Mouse (Mus musculus) CD4-positive, CD25-positive, alpha-beta regulatory T cell, adult 4 months (primary cell): Measurements from ENCODE around the gene Myo1a. TPM values are rescaled to one million over a fixed set of nuclear protein-coding genes. Genes with fewer than 3 reads are reported as not detected.

Experiments used
- ATAC-seq: one replicate; pipeline ENCODE4 v1.8.0; 2017
- polyA plus RNA-seq, 2 experiments: library from polyadenylated mRNA; unstranded; fragments of 100-300 nt; shearing (Covaris generic); gene quantifications; one replicate each; pipeline ENCODE4 v1.2.1; 2017

Gene Myo1a
- polyA plus RNA-seq, 2 experiments from 2014 or later: not detected

- peak; percentile 36 for ATAC-seq
These were observed 30.0 kb upstream of the Myo1a start for GRCm38 (mm10) chr10:127674794-127675522.

DNA sequence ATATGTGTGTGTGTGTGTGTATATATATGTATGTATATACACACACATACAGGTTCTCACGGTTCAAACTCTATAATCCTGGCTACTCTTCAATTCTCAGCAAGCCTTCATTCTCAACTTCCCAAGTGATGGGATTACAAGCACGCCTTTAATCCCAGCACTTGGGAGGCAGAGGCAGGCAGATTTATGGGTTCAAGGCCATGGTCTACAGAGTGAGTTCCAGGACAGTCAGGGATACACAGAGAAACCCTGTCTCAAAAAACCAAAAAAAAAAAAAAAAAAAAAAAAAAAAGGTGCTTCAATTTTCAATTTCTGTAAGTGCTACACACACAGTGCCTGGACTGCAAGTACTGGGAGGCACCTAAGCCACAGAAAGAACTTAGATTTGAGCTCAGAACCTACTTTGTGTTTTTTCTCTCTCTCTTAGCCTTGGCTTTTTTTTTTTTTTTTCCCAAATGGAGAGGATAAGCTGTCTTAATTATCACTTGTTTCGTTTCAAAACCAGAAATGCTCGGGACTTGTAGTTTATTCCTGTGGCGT lies 29.0 kb upstream of the Myo1a start:
- ATAC-seq: no peak

GRCm38 (mm10) chr10:127676691-127677548 lies 28.1 kb upstream of the Myo1a start:
- ATAC-seq: peak; percentile 88

- ATAC-seq: peak; percentile 31
These were observed 27.2 kb upstream of the Myo1a start for GRCm38 (mm10) chr10:127677591-127678336.

DNA sequence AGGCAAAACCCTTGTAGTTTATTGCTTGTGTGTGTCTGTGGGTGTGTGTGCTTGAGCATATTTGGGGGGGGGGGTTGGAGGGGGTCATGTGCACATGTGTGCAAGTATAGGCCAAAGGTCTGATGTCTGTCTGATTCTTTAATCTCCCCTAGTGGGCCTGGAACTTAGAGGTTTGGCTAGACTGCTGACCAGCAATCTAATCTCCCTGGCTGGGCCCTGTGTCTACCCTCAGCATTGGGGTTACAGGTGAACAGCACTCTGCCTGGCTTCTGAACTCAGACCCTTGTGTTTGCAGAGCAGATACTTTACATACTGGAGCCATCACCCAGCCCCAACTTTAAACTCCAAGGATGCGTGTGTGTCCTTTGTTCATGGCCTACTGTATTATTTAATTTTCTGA lies 25.8 kb upstream of the Myo1a start:
- ATAC-seq: no peak

- no peak for ATAC-seq
These were observed 25.1 kb upstream of the Myo1a start for GRCm38 (mm10) chr10:127679881-127680280.

- no peak for ATAC-seq
These were observed 22.1 kb upstream of the Myo1a start for GRCm38 (mm10) chr10:127682886-127683285.

GRCm38 (mm10) chr10:127691053-127691452 lies 13.9 kb upstream of the Myo1a start:
- ATAC-seq: no peak

DNA sequence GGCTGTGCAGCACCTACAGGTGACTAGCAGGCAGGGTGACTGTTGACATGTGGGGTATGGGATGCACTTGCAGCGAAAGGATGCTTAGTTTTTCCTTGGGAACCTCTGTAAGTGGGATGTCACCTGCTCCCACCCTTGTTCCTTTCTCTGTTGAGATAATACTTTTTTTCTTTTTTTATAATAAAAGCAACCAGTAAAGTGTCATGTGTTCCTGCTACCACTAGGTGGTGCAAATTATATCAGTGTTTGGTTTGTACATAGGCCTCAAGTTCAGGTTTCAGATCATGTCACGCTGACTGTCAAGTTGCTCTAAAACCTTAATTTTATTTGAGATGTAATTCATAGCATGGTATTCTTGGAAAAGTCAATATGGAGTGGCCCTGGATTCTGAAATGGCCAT lies 10.3 kb upstream of the Myo1a start:
- peak; percentile 29 for ATAC-seq

DNA sequence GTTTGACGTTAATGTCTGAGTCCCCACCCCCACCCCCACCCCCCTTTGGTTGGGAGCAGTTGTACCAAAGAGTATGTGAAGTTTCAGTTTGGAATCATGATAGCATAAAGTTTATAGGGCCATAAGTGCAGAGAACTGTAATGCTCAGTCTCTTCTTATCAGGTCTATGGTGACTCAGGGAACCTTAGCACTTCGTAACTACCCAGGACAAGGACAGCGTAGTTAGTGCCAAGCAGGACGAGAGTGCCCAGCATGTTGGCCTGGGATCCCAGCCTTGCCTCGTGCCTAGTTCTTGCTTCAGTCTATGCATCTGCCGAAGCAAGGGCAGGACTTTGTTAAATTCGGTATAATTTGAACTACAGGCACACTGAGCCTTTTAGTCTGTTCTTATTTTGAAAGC lies 9.2 kb upstream of the Myo1a start:
- ATAC-seq: no peak

DNA sequence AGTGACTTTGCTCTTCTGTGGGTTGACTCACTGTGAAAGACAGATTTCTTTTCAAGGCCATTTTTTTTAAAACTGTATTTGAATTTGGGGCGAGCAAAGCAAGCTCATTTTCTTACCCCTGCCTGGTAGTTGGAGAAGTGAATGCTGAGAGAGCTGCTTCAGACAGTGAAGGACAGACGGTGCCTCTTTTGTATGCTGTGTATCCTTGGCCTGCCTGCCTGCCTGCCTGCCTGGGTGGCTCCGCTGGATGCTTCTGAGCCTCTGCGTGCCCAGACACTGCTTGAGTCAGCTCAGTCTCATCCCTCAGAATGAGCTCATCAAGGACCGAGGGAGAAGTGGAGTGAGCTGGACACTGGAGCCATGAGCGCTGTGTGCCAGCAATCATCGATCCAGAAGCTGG lies 6.0 kb upstream of the Myo1a start:
- ATAC-seq: no peak

DNA sequence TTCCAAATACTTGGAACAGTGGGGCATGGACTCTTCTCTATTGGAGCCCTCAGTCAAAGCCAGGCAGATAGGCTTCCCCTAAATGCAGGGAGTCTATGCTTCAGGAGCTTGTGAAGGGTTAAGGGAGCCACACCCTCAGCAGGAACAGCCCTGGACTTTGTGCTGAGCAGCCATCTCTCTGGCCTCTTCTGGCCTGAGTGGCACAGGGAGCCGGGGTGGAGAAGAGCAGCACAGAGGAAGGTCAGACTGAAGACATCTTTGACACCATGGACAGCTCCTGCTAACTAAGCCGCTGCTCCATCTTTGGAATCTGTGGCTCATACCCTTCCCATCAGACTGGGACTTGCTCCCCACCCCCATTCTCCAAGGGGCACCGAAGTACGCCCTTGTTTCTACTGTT lies 1.7 kb upstream of the Myo1a start:
- no peak for ATAC-seq

- ATAC-seq: no peak
These were observed 677 bp upstream of the Myo1a start for GRCm38 (mm10) chr10:127704293-127704692.

- ATAC-seq: no peak
These were observed 813 bp downstream of the Myo1a start for GRCm38 (mm10) chr10:127705783-127706182.

DNA sequence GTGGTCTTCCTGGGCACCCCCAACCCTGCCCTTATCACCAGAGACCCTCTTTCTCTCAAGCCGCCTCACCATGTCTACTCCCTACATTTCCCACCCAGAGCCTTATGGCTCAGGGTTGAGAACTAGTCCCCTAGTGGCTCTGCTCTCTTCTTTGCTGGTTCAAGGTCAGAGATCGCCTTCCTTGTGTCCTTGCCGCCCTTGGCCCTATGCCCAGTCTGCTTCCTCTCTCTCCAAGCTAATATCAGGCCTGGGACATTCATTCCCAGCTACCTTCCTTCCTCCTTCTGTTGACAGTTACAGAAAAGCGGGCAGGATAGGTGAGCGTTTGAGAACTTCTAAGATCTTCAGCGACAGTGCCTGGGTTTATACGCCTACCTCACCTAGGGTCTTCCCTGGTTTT lies 2.8 kb downstream of the Myo1a start:
- ATAC-seq: no peak

- no peak for ATAC-seq
These were observed 3.9 kb downstream of the Myo1a start for GRCm38 (mm10) chr10:127708850-127709370.

GRCm38 (mm10) chr10:127710331-127710730 lies 5.4 kb downstream of the Myo1a start:
- ATAC-seq: no peak

DNA sequence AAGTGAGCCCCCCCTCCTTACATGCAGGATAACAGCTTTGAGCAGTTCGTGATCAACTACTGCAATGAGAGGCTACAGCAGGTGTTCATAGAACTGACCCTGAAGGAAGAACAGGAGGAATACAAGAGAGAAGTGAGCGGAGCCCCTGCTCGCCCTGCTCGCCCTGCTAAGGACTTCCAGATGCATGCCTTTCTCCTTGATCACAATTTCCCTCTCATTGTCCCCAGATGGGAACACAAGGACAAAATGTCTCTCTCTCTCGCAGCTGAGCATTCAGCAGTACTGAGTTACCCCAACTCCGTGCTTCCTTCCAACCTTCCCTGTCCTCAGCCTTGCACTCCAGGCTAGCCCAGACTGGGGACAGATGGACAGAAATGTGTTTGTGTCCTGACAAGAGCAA lies 7.8 kb downstream of the Myo1a start:
- no peak for ATAC-seq

GRCm38 (mm10) chr10:127721671-127722418 lies 16.9 kb downstream of the Myo1a start:
- no peak for ATAC-seq

DNA sequence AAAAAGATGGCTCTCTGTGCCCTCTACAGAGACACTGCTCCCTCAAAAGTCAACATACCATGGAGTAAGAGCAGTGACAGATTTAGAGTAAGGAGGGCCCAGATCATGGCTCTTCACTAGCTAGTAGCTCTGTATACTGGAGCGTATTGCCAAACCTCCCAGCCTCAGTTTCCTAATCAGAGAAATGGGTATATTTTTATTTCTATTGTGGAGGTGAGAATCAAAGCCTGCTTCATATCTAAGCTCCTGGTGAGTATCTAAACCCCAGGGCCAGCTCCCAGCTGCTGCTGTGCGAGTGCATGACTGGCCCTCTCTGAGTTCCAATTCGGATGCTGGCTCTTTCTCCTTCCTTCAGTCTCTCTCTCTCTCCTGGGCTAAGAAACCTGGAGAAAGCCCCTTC lies 19.2 kb downstream of the Myo1a start, which contains the start of gene Tac2:
Tac2 (plus strand) TSS at position 301 of the 400 bp plus-strand sequence.
- no peak for ATAC-seq

DNA sequence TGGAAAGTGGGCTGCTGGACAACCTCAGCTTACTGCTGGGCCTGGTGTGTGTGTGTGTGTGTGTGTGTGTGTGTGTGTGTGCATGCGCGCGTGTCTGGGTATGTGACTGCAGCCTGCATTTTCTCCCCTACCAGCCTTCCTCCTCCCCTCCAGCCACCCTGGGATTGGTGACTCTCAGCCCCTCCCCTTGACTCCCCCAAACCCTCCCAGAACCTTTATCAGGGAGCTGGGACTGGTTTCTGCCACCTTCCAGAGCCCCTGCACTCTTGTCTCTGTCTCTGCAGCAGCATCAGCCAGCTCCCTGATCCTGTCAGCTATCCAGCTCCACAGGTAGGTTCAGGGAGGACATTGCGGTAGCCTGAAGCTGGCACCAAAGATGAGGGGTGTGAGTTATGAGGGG lies 20.2 kb downstream of the Myo1a start:
- no peak for ATAC-seq

DNA sequence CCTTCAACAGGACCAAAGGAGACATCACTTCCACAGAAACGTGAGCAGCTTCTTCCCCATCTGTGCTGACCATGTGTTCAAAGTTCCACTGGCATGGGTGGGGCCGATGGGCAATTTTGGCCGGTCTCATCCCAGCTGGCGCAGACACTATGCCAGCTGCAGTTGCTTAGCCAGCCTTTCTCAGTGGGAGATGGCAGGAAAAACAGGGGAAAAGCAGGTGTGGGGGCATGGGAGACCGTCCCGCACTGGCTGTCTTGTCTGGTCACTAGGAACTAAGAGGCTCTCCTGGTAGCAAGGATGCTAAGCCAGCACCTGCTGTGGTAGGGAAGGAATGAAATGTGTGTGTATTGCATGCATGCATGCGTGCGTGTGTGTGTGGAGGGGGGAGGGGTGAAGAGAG lies 23.5 kb downstream of the Myo1a start:
- ATAC-seq: no peak
